Mouse (Mus musculus) limb, embryonic 12.5 days (tissue): ENCODE measurements at regions not wholly inside any gene's neighbourhood (a gene's known extent, or its start where the extent isn't known, plus 50 kb on each side); places are given as distances from the start of the nearest gene placed in this dataset.

Experiments
- ATAC-seq: fragments of 200-750 bp; cut with Nextera tagmentation; 2 replicates; pipeline ENCODE4 v1.8.0; 2017; ENCODE audit warnings: low read depth, moderate TSS enrichment; ENCODE audit not compliant: insufficient number of reproducible peaks, insufficient read depth, low FRiP score, low TSS enrichment
- H3K27ac ChIP-seq: fragments of 300-500 bp; sonication (generic); 2 replicates; pipeline ENCODE4 v1.5.1; 2016; ENCODE audit warnings: mild to moderate bottlenecking, moderate library complexity
- H3K27me3 ChIP-seq: fragments of 300-500 bp; sonication (generic); 2 replicates; pipeline ENCODE4 v1.6.1; 2016; ENCODE audit warnings: mild to moderate bottlenecking, moderate library complexity
- H3K36me3 ChIP-seq: fragments of 300-500 bp; sonication (generic); 2 replicates; pipeline ENCODE4 v1.6.1; 2016; ENCODE audit warnings: mild to moderate bottlenecking, moderate library complexity
- H3K4me1 ChIP-seq: fragments of 300-500 bp; sonication (generic); replicated peaks from 2 replicates; pipeline ENCODE4 v1.6.1; 2016
- H3K4me2 ChIP-seq: fragments of 300-500 bp; sonication (generic); 2 replicates; pipeline ENCODE4 v1.6.1; 2016; ENCODE audit warnings: mild to moderate bottlenecking, moderate library complexity
- H3K4me3 ChIP-seq: fragments of 300-500 bp; sonication (generic); replicated peaks from 2 replicates; pipeline ENCODE4 v1.5.1; 2016; ENCODE audit warnings: mild to moderate bottlenecking
- H3K9ac ChIP-seq: fragments of 300-500 bp; sonication (generic); replicated peaks from 2 replicates; pipeline ENCODE4 v1.6.1; 2016; ENCODE audit warnings: mild to moderate bottlenecking, moderate library complexity
- H3K9me3 ChIP-seq: fragments of 300-500 bp; sonication (generic); 2 replicates; pipeline ENCODE4 v1.6.1; 2016; ENCODE audit warnings: mild to moderate bottlenecking, moderate library complexity
- WGBS: fragments of 180-500 bp; shearing (Covaris S2); methylation state at CpG from one replicate; pipeline ENCODE4 v1.1.7; 2016; 5-methylcytosine and 5-hydroxymethylcytosine counted together

GRCm38 (mm10) chr5:46186908-46187307, 329.5 kb upstream of the Lcorl start:
- no peaks in the 10 kb centered on the region for H3K9me3 ChIP-seq
- H3K27me3 ChIP-seq: no peaks in the 10 kb centered on the region
- no peak for ATAC-seq
- H3K27ac ChIP-seq: no peak overlapping the region
- no peak overlapping the region for H3K4me2 ChIP-seq
- no peak overlapping the region for H3K9ac ChIP-seq
- H3K36me3 ChIP-seq: no peaks in the 10 kb centered on the region
- 94% methylated on average over 2 of the region's 2 CpGs for WGBS
- no peak overlapping the region for H3K4me3 ChIP-seq
- H3K4me1 ChIP-seq: no peaks in the 10 kb centered on the region

DNA sequence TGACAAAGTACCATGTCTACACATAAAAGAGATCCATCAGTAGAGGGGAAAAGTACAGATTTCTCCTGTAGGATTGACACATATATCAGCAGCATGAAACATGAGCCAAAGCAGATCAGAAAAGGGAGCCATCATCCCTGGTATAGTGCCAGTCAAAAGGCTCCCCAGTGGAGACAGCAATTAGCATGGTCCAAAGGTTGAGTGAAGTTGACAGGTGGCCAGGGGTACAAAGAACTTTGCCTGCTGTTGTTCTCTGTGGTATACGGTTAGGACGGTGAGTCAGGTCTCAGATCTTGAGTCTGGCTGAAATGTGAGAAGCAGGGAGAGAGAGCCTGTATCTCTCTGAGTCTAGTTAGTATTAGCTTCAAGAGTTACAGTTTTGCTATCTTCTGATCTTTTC, 324.7 kb upstream of the Lcorl start:
- H3K36me3 ChIP-seq: no peaks in the 10 kb centered on the region
- ATAC-seq: peak; percentile 47; the same call in 1 of the 2 replicates

DNA sequence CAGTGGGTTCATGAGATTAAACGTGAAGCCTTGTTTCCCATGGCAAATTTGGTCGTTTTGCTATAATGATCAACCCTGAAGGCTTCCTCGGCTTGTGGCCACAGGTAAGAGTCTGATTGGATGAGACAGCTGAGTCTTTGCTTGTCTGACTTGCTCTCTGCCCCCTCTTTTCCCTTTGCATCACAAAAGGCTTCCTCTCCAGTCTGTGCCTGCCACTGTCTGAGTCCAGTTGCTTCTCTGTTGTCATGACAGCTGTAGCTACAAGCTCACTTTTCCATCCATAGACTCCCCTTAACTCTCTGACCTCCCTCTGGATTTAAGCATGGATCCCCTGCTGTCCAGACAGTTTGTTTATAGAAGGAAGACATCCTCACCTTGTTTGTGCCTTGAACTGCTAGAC, 314.9 kb upstream of the Lcorl start:
- Histone ChIP-seq H3K4me2 (no peak overlapping the region), H3K27ac (no peak overlapping the region), H3K36me3 (no peaks in the 10 kb centered on the region), H3K9ac (no peak overlapping the region), H3K4me1 (no peaks in the 10 kb centered on the region), H3K4me3 (no peak overlapping the region), H3K27me3 (no peaks in the 10 kb centered on the region), H3K9me3 (no peaks in the 10 kb centered on the region)
- ATAC-seq: no peak
- WGBS: 66% methylated on average over 3 of the region's 3 CpGs

More for the DNA sequence above, 324.7 kb upstream of the Lcorl start:
- no peaks in the 10 kb centered on the region for H3K9me3 ChIP-seq
- H3K27me3 ChIP-seq: no peaks in the 10 kb centered on the region
- H3K4me1 ChIP-seq: no peaks in the 10 kb centered on the region
- no peak overlapping the region for H3K9ac ChIP-seq
- WGBS: 60% methylated on average over 2 of the region's 2 CpGs
- H3K4me3 ChIP-seq: no peak overlapping the region
- H3K4me2 ChIP-seq: no peak overlapping the region
- H3K27ac ChIP-seq: no peak overlapping the region

DNA sequence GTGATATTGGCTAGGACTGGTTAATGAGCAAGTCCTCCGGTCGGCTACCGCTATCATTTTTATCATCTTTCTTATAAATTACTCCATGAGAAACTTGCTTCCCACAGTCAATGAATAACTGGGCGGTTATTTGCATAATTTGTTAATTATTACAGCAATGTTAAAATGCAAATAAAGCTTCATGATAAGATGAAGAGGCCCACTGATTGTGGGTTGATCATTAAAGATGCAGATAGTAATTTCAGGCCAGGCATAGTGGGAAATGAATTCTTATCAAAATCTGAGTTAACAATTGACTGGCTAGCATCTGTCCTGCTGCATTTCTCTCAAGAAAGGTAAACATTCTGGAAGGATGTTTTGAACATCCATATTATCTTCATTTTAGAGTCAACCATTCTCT, 303.4 kb upstream of the Lcorl start:
- Histone ChIP-seq H3K27me3 (no peaks in the 10 kb centered on the region), H3K36me3 (no peaks in the 10 kb centered on the region), H3K27ac (no peak overlapping the region), H3K9me3 (no peaks in the 10 kb centered on the region), H3K9ac (no peak overlapping the region), H3K4me1 (no peaks in the 10 kb centered on the region), H3K4me2 (no peak overlapping the region), H3K4me3 (no peak overlapping the region)
- WGBS: 91% methylated on average over 4 of the region's 4 CpGs
- ATAC-seq: no peak

GRCm38 (mm10) chr5:46151973-46152372, 294.6 kb upstream of the Lcorl start:
- Histone ChIP-seq H3K4me3 (no peak overlapping the region), H3K27ac (no peak overlapping the region), H3K9ac (no peak overlapping the region), H3K9me3 (no peaks in the 10 kb centered on the region), H3K36me3 (no peaks in the 10 kb centered on the region), H3K27me3 (no peaks in the 10 kb centered on the region), H3K4me1 (no peaks in the 10 kb centered on the region), H3K4me2 (no peak overlapping the region)
- ATAC-seq: no peak
- WGBS: 55% methylated on average over 3 of the region's 3 CpGs

DNA sequence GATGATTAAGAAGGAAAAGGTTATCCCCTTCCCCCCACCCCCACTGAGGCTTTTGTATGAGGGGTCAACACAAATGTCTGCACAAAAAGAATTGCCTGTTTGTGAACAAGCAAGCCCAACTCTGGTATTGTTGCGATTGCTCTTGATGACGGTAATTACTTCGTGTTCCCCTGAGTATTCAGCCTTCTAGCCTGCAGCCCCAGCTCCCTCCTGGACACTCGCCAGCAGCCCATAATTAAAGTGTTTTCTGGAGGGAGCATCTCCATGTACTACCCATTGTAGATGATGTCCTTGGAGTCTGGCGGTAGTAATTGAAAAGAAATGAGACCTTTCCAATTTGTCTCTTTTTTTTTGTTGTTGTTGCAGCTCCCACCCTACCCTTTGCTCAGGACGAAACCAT, 293.4 kb upstream of the Lcorl start:
- Histone ChIP-seq H3K9me3 (no peaks in the 10 kb centered on the region), H3K27ac (no peak overlapping the region), H3K27me3 (no peaks in the 10 kb centered on the region), H3K4me2 (no peak overlapping the region), H3K4me3 (no peak overlapping the region), H3K9ac (no peak overlapping the region), H3K4me1 (no peaks in the 10 kb centered on the region), H3K36me3 (no peaks in the 10 kb centered on the region)
- 47% methylated on average over 6 of the region's 6 CpGs for WGBS
- no peak for ATAC-seq

DNA sequence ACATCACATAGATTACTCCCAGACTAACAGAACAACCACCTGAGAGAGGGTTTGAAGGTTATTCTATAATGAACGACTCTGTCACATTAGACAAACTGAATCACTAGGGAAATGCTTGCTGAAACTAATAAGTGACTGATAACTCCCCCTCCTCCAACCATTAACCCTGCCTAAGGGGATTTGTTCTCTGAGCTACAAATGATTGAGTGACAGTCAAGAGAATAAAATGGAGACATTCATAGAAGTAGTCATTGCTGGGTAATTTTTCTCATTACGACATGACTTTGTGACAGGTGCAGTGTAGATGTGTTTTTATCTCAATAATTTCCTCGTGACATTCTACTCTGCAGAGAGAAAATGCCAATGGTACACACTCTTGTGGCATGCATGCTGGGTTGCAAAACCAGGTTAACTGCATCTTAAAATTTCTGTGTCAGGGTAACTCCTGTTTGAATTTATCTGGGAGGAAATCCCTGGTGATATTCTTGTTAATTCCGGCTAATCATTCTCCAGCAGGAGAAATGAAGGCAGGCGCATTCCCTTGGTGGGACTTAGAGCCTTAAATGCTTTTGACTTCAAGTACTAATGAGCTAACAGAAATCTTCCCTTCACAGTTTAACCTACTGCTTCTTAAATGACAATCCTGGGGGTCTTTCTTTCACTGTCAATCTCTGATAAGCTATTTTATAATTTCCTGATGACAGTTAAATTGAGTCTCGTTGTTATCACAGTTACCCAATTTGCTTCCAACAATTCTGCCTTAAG, 292.6 kb upstream of the Lcorl start:
- Histone ChIP-seq H3K4me1 (no peaks in the 10 kb centered on the region), H3K4me2 (no peak overlapping the region)
- ATAC-seq: no peak

DNA sequence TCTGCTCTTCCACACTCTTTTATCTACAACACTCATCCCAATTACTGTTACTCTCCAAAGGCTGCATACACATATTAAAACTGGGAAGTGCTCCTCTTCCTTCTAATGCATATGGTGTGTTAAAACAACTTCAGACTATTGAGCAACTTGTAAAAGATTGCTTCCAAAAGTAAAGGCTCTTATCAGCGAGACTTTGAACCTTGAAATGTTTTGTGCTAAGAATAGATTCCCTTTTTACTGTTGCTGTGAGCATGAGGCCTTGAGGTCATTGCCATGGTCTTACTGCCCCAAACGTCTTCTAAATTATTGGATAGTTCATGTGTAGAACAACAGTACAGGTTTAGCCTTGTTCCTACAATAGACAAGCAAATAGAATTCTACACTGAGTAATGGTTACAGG, 281.6 kb upstream of the Lcorl start:
- no peak for ATAC-seq
- H3K36me3 ChIP-seq: no peaks in the 10 kb centered on the region
- H3K27ac ChIP-seq: no peak overlapping the region
- H3K4me2 ChIP-seq: no peak overlapping the region
- H3K27me3 ChIP-seq: no peaks in the 10 kb centered on the region
- no peak overlapping the region for H3K4me3 ChIP-seq
- no peak overlapping the region for H3K9ac ChIP-seq
- whole genome bisulfite sequencing: 70% methylated on average over 2 of the region's 2 CpGs
- no peaks in the 10 kb centered on the region for H3K9me3 ChIP-seq
- no peaks in the 10 kb centered on the region for H3K4me1 ChIP-seq

More for the DNA sequence above, 292.6 kb upstream of the Lcorl start:
- no peak overlapping the region for H3K9ac ChIP-seq
- WGBS: 77% methylated on average over 6 of the region's 6 CpGs
- no peaks in the 10 kb centered on the region for H3K27me3 ChIP-seq
- H3K27ac ChIP-seq: no peak overlapping the region
- H3K9me3 ChIP-seq: no peaks in the 10 kb centered on the region
- no peak overlapping the region for H3K4me3 ChIP-seq
- no peaks in the 10 kb centered on the region for H3K36me3 ChIP-seq

- Histone ChIP-seq H3K9me3 (no peaks in the 10 kb centered on the region), H3K4me2 (no peak overlapping the region), H3K36me3 (no peaks in the 10 kb centered on the region), H3K27me3 (no peaks in the 10 kb centered on the region), H3K27ac (no peak overlapping the region), H3K4me3 (no peak overlapping the region), H3K4me1 (no peaks in the 10 kb centered on the region), H3K9ac (no peak overlapping the region)
- 60% methylated on average over 3 of the region's 3 CpGs for WGBS
- ATAC-seq: no peak
Measured at GRCm38 (mm10) chr5:46137695-46138094, 280.3 kb upstream of the Lcorl start.

- Histone ChIP-seq H3K27me3 (no peaks in the 10 kb centered on the region), H3K36me3 (no peaks in the 10 kb centered on the region), H3K4me3 (no peak overlapping the region), H3K9me3 (no peaks in the 10 kb centered on the region), H3K27ac (no peak overlapping the region), H3K9ac (no peak overlapping the region), H3K4me2 (no peak overlapping the region), H3K4me1 (no peaks in the 10 kb centered on the region)
- WGBS: 68% methylated on average over 4 of the region's 4 CpGs
- ATAC-seq: no peak
Measured at GRCm38 (mm10) chr5:46108020-46108419, 250.6 kb upstream of the Lcorl start.

GRCm38 (mm10) chr5:46103350-46103749, 245.9 kb upstream of the Lcorl start:
- Histone ChIP-seq H3K4me1 (no peaks in the 10 kb centered on the region), H3K36me3 (no peaks in the 10 kb centered on the region), H3K4me2 (no peak overlapping the region), H3K27me3 (no peaks in the 10 kb centered on the region), H3K9me3 (no peaks in the 10 kb centered on the region), H3K9ac (no peak overlapping the region), H3K4me3 (no peak overlapping the region), H3K27ac (no peak overlapping the region)
- no peak for ATAC-seq
- WGBS: 76% methylated on average over 4 of the region's 4 CpGs

- WGBS: 83% methylated on average over 5 of the region's 5 CpGs
- no peak overlapping the region for H3K27ac ChIP-seq
- no peaks in the 10 kb centered on the region for H3K4me1 ChIP-seq
- H3K9ac ChIP-seq: no peak overlapping the region
- H3K4me3 ChIP-seq: no peak overlapping the region
- no peak for ATAC-seq
- no peak overlapping the region for H3K4me2 ChIP-seq
- no peaks in the 10 kb centered on the region for H3K27me3 ChIP-seq
- H3K36me3 ChIP-seq: no peaks in the 10 kb centered on the region
- H3K9me3 ChIP-seq: no peaks in the 10 kb centered on the region
Measured at GRCm38 (mm10) chr5:46092549-46092948, 235.1 kb upstream of the Lcorl start.
